Mouse (Mus musculus): Measurements from ENCODE around the gene Arsg.
"Not testable (repeated sequence)": the region's sequence is repeated elsewhere in the genome, so short reads cannot be mapped to it uniquely, and the experiment has no call there.

Gene Arsg

DNA sequence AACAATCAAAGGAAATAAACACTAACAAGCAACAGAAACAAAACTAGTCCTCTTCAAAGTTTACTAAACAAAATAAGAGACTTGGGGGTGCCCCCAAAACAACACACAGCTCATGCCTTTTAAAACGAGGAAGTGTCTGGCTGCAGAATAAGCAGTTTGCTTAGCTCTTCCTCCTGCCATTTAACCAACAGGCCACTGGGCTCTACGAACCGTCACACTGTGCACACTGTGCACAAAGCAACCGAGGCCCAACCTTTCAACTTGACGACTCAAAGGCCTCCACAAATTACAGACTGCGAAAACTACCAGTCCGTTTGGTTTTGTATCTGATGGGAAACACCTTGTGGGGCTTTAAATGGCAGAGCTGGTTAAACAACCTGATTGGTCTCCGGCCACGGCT, 3.0 kb upstream of the Arsg start:
- no peak for DNase-seq (ENCODE audit: low spot score)

DNA sequence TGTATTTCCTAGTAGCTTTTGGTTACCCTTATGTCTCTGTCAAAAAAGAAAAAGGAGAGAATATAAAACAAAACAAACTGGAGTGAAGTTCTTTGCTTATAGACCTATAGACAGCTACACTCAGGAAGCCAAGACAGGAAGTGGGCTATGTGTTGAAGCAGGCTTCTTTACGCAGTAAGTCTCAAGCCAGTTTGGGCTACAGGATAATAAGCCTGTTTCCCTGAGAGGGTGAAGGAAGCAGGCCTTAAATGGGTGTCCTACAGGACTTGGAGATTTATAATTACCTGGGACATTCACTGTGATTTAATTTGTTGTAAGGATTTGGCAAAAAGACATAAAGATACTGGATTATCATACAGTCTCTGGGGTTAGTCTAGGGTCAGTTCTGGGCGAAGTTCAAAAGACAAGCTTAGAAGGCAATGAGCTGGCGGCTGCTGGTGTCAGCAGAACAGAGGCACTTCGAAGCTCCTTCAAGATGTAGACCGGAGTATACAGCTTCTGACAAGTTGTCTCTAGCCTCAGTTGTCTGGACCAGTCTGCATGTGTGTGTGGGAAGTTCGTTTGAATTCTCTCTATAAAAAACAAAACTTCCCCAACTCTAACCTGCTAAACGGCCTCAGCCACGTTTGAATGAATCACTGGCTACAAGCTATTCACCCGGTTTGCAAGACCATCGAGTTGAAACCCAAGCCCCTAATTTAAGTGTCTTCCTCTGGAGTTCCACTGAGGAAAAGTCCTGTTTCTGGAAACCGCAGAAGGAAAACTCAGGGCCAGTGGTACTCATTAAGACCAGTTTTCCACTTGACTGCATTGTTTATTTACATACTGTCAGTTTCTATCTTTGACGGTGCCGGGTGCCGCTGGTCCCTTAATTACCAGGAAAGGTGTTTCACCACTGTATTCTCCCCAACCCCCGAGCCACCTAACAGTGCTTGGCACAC, 2.0 kb upstream of the Arsg start:
- DNase-seq (ENCODE audit: low spot score) = no peak

DNA sequence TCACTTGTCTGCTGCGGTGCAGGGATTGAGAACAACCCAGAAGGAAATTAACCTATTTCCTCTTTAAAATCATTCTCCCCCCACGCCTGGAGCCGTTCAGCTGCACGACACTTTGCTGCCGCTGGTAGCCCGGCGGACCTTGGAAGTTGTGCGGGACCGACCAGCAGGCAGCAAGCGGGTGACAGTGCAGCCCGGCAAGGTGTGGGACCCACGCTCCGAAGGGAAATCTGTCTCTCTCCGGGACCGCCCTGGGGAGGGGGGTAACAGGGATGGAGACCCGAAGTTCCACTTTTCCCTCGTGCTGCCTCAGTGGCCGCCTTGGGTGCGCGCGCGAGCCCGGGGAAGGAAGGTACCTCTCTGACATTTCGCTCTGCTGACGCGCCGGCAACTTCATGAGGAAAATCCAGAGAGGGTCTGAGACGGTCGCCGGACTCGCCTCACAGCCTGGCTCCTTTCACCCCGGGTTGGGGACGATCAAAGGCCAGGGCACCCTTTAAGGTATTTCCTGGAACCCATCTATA, 943 bp upstream of the Arsg start:
- no peak for DNase-seq (ENCODE audit: low spot score)

DNA sequence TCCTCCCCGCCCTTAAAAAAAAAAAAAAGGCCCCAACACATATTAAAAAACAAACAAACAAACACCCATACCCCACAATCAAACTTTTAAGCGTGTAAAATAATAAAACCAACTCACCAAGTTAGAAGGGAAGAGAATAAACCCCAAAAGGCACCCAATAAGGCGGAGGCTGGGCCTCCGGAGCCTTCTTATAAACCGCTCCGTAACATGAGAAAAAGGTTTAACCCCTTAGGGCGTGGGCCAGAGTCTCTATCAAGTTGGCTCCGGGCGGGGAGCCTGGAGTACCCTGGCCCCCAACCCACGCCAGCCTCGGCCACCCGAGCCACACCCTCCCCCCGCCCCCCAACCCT, 378 bp upstream of the Arsg start:
- DNase-seq (ENCODE audit: low spot score) = no peak

DNA sequence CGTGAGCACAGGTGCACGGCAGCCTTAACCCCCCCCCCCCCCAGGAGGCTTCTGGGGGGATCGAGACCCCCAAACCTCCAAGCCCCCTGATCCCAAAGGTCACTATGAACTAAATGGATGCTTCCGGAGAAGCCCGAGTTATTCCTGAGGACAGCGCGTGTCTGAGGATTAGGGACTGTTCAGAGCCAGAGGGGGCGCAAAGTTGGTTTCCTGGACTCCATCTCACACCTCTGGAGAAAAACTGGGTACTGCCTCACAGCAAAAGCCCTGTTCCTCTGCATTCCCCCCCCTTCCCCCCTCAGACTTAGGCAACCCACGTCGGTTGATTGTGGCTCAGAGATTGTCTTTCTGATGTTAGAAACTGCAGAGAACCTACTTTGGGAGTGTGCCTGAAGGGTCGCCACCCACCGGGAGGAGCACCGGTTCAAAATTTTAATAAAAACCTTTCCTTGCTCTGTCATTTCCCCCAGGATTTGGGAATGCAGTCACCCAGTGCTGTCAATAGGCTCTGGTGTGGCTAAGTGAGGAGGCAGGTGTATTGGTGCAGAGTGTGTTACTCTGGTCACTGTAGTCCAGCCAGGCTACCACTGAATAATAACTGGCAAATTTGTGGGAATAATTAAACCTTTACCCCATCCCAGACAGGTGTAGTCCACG, 1.0 kb downstream of the Arsg start:
- no peak for DNase-seq (ENCODE audit: low spot score)

DNA sequence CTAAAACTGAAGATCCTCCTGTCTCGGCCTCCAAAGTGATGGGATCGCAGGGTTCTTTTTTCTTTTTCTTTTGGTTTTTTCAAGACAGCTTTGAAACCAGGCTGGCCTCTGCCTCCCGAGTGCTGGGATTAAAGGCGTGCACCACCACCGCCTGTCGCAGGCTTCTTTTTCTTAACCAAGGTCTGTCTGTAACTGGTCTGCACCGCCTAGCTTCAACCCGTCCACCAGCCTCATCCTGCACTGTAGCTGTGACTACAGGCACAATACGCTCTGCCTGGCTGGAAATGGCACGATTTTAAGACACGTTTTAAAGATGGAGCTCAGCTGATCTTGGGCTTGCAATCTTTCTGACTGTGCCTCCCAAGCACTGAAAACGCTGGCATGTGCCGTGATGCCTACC, 1.7 kb downstream of the Arsg start:
- no peak for DNase-seq (ENCODE audit: low spot score)

DNA sequence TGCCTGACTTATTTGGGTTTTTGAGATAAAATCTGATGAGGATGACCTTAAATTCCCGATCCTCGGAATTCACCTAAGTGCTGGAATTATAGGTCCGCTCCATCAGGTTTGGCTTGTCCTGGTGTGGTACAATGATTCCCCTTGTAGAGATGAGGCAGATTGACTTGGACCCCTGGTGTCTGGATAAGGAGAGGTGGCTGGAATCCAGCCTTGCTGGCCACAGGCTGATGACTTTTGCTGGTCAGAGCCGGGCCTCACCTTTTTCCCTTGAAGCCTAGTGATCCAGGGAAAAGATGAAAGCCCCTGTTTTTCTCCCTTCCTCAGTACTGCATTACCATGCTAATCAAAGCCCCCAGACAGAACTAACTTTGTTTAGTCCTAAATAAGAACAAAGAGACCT, 2.5 kb downstream of the Arsg start:
- DNase-seq (ENCODE audit: low spot score) = no peak

DNA sequence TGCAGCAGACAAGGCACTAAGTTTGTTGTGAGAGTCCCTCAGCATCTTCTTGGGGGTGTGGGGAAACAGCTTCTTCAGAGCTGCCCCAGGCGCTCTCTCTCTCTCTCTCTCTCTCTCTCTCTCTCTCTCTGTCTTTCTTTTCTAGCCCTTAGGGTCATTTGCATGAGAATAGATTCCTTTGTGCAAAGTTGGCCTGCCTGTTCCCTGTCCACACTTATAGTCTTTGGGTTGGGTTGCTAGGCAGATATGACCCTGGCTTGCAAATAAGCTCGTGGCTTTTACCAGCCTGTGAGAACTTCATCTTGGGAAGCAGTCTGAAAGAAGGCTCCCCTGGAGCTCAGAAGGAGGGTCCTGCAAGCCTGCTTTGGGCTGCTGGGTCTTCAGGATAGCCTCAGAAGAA, 3.1 kb downstream of the Arsg start:
- no peak for DNase-seq (ENCODE audit: low spot score)

DNA sequence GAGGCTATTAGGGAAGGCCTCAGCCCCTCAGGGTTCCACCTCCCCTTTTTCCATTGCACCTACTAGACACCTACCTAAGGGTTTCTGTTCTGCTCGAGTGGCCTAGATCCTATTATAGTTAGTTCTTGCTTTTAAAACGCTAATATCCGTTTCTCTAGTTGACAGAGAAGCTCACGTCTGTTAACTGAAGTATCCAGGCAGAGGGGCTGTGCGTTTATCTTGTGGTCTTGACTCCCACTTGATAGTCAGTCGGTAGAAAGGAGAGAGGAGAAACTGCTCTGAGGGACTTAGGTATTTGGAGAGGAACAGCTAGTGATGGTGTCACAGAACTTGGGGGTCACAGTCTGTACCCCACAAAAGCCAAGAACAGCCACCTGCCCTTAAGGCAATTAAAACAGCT, 3.5 kb downstream of the Arsg start:
- DNase-seq (ENCODE audit: low spot score) = no peak

DNA sequence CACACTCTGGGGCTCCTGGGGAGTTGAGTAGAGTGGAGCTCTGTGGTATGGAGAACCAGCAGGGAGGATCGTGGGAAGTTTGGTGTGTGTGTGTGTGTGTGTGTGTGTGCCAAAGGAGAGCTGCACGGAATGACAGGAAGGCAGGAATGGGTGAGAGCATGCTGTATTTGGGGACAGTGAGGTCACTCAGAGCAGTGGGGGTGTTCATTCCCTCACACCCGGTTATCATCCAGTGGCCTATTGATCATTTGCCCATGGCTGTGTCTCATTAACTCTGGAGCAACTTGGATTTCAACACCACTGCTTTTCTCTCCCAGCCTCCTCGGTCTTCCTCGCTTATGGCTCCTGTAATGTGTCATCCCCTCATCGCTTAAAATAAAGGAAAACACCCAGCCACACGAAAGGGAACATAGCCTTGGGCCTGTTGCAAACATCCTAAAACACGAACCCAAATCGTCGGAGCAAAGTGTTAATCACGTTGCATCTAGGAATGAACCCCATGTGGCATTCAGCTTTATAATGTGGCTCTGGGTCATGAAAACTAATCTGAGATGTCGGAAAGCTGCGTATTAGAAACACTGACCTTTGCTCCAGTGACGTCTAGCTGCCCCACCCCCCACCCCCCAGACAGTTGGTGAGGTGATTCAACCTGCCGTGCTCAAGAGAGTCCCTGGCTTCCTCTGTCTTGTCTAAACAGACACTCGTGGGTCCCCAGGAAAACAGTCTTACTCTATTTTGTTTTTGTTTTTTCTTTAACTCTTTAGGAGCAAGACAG, 4.6 kb downstream of the Arsg start:
- DNase-seq (ENCODE audit: low spot score) = no peak

DNA sequence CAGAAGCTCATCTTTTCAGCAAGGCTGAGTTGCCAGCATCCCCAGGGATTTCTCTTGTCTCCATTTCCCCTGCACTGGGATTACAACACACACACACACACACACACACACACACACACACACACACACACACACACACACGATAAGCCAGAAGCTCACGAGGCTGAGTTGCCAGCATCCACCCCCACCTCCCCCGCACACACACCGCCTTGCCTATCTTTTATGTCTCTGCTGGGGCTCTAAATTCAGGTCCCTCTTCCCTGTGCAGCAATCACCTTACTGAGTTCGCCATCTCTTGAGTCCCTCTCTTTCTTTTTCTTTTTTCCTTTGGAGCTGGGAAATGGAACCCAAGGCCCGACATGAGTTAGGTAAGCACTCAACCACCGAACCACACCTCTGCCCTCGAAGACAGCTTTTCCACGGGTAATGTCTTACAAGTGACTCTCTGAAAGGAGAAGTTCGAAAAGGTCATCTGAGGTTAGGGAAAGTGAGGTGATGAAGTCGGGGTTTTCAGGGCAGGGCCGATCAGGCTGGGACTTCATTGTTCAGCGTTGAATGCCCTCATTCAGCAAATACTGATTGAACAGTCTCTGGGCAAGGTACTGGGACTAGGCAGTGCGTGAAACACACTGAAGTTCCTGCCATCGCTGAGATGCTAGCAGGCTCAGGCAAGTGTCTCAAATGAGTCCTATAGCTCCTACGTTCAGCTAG, 6.6 kb downstream of the Arsg start:
- no peak for DNase-seq (ENCODE audit: low spot score)

DNA sequence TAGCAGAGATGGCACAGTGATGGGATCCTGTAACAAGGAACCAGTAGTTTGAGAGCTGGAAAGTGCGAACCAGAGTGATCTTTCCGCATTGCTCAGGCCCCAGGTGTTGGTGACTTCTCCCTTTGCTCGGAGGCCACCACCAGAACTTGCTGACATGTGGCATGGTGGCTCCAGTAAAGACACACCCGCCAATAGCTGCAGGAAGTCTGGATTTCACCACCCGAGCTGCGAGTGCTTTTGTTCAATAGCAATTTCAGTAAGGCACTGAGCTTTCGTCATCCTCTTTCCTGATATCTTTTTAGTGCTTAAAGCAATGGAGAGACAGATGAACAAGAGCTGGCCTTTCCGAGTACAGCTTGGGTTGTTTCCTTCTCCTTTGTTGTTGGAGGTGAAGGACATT, 7.3 kb downstream of the Arsg start:
- DNase-seq (ENCODE audit: low spot score) = no peak

DNA sequence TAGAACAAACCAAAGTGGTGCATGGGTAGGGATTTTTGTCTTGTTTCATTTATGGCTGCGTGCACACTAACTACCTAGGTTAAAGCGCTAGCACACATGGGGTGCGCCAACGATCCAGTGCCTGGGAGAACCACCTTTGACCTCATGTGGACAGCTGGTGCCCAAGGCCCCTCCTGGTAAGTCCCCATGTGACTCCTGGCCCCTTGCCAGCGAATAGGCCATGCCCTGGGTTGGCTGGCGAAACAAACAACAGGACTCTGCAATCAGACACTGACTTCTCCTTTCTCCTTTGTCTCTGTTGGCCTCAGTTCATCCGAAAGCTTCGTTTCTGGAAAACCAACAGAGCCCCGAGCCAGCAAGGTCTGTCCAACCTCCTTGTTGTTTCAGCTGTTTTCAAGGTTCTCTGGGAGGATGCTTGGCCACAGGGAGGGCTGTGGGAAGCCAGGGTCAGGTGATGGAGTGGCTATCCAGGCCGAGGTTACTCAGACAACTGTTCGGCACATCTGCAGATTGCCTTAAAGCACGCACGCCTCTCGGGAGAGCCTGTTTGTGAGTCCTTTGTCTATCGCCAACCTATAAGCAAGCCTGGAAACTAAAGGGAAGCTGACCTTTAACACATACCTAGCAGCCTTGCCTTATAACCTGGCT, 12.3 kb downstream of the Arsg start:
- DNase-seq (ENCODE audit: low spot score) = no peak

DNA sequence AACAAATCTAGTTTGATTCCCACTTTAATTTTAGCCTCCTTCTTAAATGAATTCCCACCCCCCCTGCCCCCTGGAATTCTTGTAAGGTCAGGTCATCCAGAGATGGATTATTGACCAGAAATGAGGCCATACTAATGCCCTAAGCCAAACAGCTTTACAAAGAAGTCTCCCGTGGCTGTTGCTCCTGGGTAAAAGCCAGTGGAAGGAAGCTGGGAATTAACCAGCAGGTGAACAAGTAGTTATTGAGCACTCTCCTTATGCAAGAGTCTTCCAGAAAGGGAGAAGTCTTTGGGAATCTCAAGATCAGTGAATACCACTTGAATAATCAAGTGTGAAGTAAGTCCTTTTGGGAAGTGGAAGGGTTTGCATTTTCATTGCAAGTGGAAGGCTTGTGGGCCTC, 13.9 kb downstream of the Arsg start:
- no peak for DNase-seq (ENCODE audit: low spot score)

DNA sequence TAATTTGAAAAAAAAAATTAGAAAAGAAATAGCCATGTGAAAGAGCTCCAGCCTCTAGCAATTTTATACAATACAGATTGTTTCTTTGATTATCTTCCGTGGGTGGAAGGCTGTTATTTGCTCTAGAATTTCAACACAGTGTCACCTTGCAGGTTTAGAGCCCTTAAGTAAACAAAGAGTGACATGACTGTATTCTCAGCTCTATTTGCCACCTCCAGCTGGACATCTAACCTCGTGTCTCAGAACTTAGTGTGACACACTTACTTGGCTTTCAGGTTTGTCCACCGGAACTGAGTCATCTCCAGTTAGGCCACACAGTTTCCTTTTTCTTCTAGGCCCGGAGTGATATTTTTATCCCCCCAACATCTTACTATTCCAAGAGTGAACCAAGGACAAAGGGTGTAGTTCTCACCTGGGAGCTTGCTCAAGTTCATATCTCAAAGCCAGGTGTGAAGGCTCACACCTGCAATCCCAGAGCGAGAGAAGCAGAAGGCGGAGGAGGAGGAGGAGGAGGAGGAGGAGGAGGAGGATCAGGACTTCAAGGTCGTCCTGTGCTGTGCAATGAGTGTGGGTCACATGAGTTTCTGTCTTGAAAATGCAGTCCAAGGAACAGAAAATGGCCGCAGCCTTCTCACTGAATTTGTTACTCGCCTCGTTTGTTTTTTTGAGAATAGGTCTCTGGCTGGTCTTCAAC, 15.0 kb downstream of the Arsg start:
- DNase-seq (ENCODE audit: low spot score) = no peak

DNA sequence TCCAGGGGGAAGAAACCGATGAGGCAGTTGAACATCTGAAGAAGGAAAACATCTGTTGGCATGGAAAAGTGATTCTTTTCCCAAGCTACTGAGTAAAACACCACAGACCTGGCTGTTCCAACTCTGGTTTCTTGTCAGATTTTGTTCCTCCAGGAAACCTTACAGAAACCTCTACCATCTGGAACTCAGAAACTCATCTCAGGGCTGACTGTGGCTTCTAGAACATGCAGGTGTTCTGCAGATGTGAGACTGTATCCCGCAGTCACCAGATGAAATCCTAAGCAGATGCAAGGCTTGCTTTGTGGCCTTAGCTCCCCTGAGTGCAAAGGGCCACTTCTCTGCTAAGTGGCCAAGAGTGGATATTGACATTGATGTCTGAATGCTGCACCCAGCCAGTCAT, 16.6 kb downstream of the Arsg start:
- no peak for DNase-seq (ENCODE audit: low spot score)

DNA sequence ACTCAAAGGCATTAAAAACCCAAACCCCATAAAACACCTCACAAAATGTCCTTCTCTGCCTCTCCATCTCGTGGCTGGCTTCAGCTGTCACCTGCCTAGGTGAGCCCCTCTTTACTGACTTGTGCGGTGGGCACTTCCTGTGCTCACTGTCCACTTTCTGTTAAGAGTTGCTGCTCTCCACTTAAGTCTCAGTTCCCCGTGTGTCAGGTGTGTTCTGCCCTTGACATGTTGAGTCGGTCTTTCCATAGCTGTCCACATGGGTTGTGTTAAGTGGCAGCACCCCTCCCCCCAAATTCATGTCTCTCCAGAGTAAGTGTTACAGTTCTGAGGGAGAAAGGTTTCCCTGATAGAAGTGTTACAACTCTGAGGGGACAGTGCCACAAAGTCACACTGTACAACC, 18.7 kb downstream of the Arsg start:
- DNase-seq (ENCODE audit: low spot score) = no peak

DNA sequence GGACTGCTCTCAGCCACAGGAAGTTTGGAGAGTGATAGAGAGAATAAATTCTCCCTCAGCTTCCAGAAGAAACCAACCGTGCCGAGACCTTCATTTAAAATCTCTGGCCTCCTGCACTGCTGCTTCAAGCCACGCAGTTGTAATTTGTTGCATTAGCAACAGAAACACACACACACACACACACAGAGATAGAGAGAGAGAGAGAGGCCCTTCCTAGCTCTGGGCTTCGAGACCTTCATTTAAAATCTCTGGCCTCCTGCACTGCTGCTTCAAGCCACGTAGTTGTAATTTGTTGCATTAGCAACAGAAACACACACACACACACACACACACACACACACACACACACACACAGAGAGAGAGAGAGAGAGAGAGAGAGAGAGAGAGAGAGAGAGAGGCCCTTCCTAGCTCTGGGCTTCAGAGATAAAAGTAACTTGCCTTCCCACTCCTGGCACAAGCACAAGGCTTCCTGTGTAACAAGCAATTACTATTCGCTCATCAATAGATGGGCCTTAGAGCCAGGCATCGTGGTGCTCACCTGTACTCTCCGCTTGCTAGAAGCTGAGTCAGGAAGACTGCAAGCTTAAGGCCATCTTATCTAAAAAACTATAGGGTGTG, 19.8 kb downstream of the Arsg start:
- DNase-seq (ENCODE audit: low spot score) = not testable (repeated sequence)

DNA sequence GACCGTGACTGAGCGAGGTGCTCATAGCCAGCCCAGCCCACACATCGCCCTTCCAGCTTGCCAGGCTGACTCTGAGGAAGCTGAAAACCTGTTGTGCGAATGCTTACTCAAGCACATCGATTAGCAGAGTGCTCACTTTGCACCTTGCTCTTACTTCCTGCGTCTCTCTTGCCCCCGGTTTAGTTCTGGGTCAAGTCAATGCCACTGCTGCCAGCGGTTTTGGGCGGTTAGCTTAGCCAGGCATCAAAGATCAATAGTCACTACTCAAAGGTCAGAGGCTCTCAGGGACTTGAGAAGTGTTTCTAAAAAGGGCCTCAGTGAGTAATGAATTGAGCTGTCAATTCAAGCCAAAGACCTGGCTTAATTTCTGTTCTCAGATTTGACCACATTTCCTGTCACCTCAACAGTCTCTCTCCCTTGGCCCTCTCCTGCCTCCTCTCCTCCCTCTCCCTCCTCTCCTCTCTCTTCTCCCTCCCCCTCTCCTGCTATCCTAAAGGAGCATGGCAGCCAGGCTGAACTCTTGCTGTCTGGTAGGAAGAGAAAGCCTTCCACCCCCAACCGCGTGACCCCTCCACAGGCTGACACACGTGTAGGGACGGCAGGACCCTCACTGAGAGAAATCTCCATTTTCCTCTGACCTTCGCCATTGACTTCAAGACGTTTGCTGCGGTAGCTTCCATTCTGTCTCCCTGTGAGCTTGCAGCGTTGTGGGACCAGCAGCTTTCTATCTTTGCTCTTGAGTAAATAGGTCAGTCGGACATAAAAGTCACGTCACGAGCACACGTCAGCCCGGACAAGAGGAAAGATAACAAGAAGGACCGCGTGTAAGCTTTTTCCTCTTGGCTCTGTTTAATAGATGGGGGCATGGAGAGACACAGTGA, 22.0 kb downstream of the Arsg start:
- DNase-seq (ENCODE audit: low spot score) = no peak
